Mouse (Mus musculus) stomach, embryonic 16.5 days (tissue): Measurements from ENCODE around the gene Sppl2c. TPM values are rescaled to one million over a fixed set of nuclear protein-coding genes. Genes with fewer than 3 reads are reported as not detected.

ENCODE experiments used
- ATAC-seq: fragments of 200-750 bp; cut with Nextera tagmentation; 2 replicates; pipeline ENCODE4 v1.8.0; 2017; ENCODE audit warnings: moderate number of reproducible peaks, moderate TSS enrichment; ENCODE audit not compliant: insufficient read depth, low FRiP score
- H3K27ac ChIP-seq: fragments of 300-500 bp; sonication (generic); 2 replicates; pipeline ENCODE4 v1.5.1; 2014; ENCODE audit warnings: low read length
- H3K27me3 ChIP-seq: fragments of 300-500 bp; sonication (generic); 2 replicates; pipeline ENCODE4 v1.6.1; 2014; ENCODE audit warnings: low read length, control low read depth, mixed read lengths; ENCODE audit not compliant: control insufficient read depth, insufficient read depth
- H3K36me3 ChIP-seq: fragments of 300-500 bp; sonication (generic); 2 replicates; pipeline ENCODE4 v1.6.1; 2014; ENCODE audit warnings: low read length; ENCODE audit not compliant: control insufficient read depth, insufficient read depth
- H3K4me1 ChIP-seq: fragments of 300-500 bp; sonication (generic); 2 replicates; pipeline ENCODE4 v1.6.1; 2014; ENCODE audit warnings: low read length, control low read depth, mixed read lengths; ENCODE audit not compliant: control insufficient read depth, insufficient read depth
- H3K4me2 ChIP-seq: fragments of 300-500 bp; sonication (generic); 2 replicates; pipeline ENCODE4 v1.6.1; 2014; ENCODE audit warnings: low read depth, low read length, mixed read lengths
- H3K4me3 ChIP-seq: fragments of 300-500 bp; sonication (generic); replicated peaks from 2 replicates; pipeline ENCODE4 v1.5.1; 2014; ENCODE audit warnings: mild to moderate bottlenecking, low read length
- H3K9ac ChIP-seq: fragments of 300-500 bp; sonication (generic); 2 replicates; pipeline ENCODE4 v1.6.1; 2014; ENCODE audit warnings: low read length
- H3K9me3 ChIP-seq: fragments of 300-500 bp; sonication (generic); replicated peaks from 2 replicates; pipeline ENCODE4 v1.6.1; 2016; ENCODE audit warnings: low read length, control low read depth; ENCODE audit not compliant: control insufficient read depth
- WGBS: fragments of 180-500 bp; shearing (Covaris S2); extraction: QIAGEN DNeasy Blood & Tissue Kit; methylation state at CpG from one replicate; pipeline ENCODE4 v1.1.7; 2014; 5-methylcytosine and 5-hydroxymethylcytosine counted together
- polyA plus RNA-seq: library from polyadenylated mRNA; unstranded; fragments of >200 nt; fragmentation: Nextera tagmentation; extraction: Ambion mirVana; gene quantifications from 2 replicates; pipeline ENCODE4 v1.2.1, GENCODE M21; 2015

The Sppl2c gene
- polyA plus RNA-seq, 1 experiment from 2014 or later, result not detected

DNA sequence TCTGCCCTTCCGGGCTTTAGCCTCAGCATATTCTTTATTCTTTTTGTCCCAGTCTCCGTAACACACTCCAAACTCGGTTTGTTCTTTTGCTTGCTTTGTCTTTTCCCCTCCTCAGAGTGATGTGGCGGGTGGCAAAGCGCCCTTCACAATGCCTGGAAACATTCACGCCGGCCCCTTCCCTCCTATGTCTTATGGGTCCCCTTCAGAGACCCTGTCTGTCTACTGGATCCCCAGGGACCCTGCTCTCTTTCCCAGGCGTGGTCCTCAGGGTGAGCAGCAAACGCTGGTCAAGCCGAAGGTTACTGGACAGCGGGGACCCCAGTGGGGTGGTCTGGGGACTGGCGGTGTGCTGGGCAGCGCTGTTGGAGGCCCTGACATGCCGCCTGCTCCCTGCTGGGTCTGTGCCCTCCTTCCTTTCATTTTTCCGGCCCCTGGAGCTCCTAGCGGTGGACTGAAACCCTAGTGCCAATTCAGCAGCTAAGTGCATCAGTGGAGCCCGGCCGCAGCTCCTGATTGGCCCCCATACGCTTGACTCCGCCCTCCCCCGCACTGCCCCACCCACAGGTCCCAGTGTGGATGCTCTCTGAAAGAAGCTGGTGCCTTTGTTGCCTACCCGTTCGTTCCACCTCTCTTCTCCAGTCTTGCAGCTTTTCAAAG lies 28.4 kb upstream of the Sppl2c start:
- Histone ChIP-seq H3K4me2 (peak overlapping the region; percentile 50), H3K9me3 (no peaks in the 10 kb centered on the region), H3K4me1 (no peaks in the 10 kb centered on the region), H3K9ac (0 out of 2 replicates have a peak overlapping the region, but pooled peaks have one; percentile 52), H3K36me3 (no peaks in the 10 kb centered on the region), H3K27me3 (peaks cover 11% of the 10 kb centered on the region), H3K4me3 (peak overlapping the region; percentile 37), H3K27ac (no peak overlapping the region)
- 6% methylated on average over 23 of the region's 23 CpGs for WGBS
- peak; percentile 65 for ATAC-seq

GRCm38 (mm10) chr11:104158260-104158907 lies 27.7 kb upstream of the Sppl2c start:
- WGBS, result 8% methylated on average over 17 of the region's 17 CpGs
- Histone ChIP-seq H3K9me3 (no peaks in the 10 kb centered on the region), H3K4me1 (no peaks in the 10 kb centered on the region), H3K4me2 (peak overlapping the region; percentile 50), H3K9ac (no peak overlapping the region), H3K27me3 (peaks cover 11% of the 10 kb centered on the region), H3K4me3 (peak overlapping the region; percentile 37), H3K36me3 (no peaks in the 10 kb centered on the region), H3K27ac (no peak overlapping the region)
- no peak for ATAC-seq

DNA sequence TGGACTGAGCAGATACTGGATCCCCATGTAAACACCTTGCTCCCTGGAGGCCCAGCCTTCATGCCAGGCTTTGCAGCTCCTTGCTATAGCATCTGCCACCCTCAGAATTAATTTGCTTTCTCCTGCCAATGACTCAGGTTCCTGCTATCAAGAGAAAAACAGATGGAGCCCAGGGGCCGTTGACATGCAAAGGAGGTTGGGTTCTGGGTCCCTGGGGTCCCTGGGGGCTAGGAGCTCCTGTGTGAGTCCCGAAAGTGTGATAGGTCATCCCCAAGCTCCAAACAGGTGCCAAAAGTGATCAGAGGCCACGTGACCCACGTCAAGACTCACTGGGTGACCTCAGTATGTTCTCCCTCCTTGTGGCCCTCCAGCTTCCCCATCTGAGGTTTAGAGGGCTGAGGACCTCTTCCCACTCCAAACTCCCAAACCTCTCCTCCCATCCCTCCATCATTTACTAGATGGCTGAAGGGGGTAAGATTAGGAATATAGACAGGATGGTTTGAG lies 26.3 kb upstream of the Sppl2c start:
- no peaks in the 10 kb centered on the region for H3K36me3 ChIP-seq

DNA sequence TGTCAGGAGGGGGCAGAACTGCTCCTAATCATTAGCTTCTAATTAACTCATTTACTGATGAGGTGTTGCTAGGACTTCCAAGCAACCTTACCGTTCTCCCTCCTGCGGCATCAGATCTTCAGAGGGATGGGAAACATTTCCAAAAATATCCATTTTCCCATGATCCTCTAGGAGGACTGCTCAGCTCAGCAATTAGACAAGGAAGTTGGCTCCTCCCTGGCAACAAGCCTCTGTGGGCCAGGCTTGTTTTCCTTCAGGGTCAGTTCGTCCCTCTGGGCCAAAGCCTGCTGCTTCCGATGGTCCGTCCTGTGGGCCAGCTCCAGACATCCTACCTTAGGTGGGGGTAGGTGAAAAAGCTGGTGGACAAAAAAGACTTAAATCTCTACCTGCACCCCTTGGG lies 25.0 kb upstream of the Sppl2c start:
- Histone ChIP-seq H3K4me2 (no peak overlapping the region), H3K9ac (no peak overlapping the region), H3K4me3 (no peak overlapping the region), H3K27ac (no peak overlapping the region), H3K4me1 (no peaks in the 10 kb centered on the region), H3K9me3 (no peaks in the 10 kb centered on the region), H3K27me3 (peaks cover 11% of the 10 kb centered on the region), H3K36me3 (no peaks in the 10 kb centered on the region)
- no peak for ATAC-seq
- WGBS, result 79% methylated on average over 5 of the region's 5 CpGs

More for the DNA sequence above, 26.3 kb upstream of the Sppl2c start:
- Histone ChIP-seq H3K27me3 (peaks cover 11% of the 10 kb centered on the region), H3K9me3 (no peaks in the 10 kb centered on the region), H3K4me2 (no peak overlapping the region), H3K4me3 (no peak overlapping the region), H3K9ac (no peak overlapping the region), H3K4me1 (no peaks in the 10 kb centered on the region), H3K27ac (no peak overlapping the region)
- no peak for ATAC-seq
- 79% methylated on average over 4 of the region's 4 CpGs for WGBS

- no peak for ATAC-seq
- H3K27ac ChIP-seq, result no peak overlapping the region
- H3K4me2 ChIP-seq, result no peak overlapping the region
- no peak overlapping the region for H3K4me3 ChIP-seq
- no peaks in the 10 kb centered on the region for H3K4me1 ChIP-seq
- no peaks in the 10 kb centered on the region for H3K9me3 ChIP-seq
- no peaks in the 10 kb centered on the region for H3K27me3 ChIP-seq
- no peaks in the 10 kb centered on the region for H3K36me3 ChIP-seq
- WGBS, result 86% methylated on average over 10 of the region's 10 CpGs
- H3K9ac ChIP-seq, result no peak overlapping the region
Observed at GRCm38 (mm10) chr11:104164257-104164656, 21.9 kb upstream of the Sppl2c start.

- H3K36me3 ChIP-seq, result no peaks in the 10 kb centered on the region
- no peak overlapping the region for H3K4me3 ChIP-seq
- no peaks in the 10 kb centered on the region for H3K27me3 ChIP-seq
- H3K9ac ChIP-seq, result no peak overlapping the region
- no peak overlapping the region for H3K4me2 ChIP-seq
- no peaks in the 10 kb centered on the region for H3K9me3 ChIP-seq
- no peak overlapping the region for H3K27ac ChIP-seq
- H3K4me1 ChIP-seq, result no peaks in the 10 kb centered on the region
- ATAC-seq, result no peak
- 38% methylated on average over 12 of the region's 12 CpGs for WGBS
Observed at GRCm38 (mm10) chr11:104171281-104171781, 14.8 kb upstream of the Sppl2c start.

DNA sequence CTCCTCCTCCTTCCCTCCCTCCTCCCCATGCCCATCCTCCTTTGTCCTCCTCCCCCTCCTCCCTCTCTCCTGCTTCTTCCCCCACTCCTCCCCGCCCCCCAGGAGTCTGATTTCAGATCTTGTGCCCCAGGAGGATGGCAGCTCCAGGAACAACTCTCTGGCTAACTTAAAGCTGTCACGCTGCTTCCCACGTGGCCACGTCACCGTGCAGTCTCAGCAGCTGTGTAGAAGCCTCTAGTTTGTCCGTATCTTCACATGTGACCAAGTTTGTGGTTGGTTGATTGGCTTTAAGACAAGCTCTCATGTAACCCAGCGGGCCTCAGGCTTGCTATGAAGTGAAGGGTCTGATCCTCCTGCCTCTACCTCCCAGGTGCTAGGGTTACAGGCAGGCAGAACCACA lies 7.2 kb upstream of the Sppl2c start:
- Histone ChIP-seq H3K9me3 (no peaks in the 10 kb centered on the region), H3K4me1 (no peaks in the 10 kb centered on the region), H3K27me3 (no peaks in the 10 kb centered on the region), H3K27ac (no peak overlapping the region), H3K36me3 (no peaks in the 10 kb centered on the region), H3K9ac (no peak overlapping the region), H3K4me2 (no peak overlapping the region), H3K4me3 (no peak overlapping the region)
- ATAC-seq, result no peak
- WGBS, result 28% methylated on average over 7 of the region's 7 CpGs

DNA sequence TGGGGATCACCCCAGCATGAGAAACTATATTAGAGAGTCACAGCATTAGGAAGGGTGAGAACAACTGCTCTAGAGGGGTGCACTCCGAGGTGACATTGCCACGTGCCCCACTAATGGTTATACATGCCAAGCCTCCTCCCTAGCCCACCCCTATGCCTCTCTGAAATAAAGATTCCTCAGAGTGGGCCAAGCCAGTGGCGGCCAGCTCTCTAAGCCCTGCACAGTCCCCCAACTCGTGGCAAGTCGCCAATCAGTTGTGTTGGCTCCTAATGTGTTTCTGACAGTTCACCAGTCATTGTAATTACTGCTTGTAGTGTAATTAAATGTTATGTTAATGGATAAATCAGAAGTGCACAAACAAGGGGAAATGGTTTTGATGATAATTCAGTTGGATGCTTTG lies 6.3 kb upstream of the Sppl2c start:
- Histone ChIP-seq H3K36me3 (no peaks in the 10 kb centered on the region), H3K9ac (no peak overlapping the region), H3K27me3 (no peaks in the 10 kb centered on the region), H3K4me3 (no peak overlapping the region), H3K4me1 (no peaks in the 10 kb centered on the region), H3K4me2 (no peak overlapping the region), H3K9me3 (no peaks in the 10 kb centered on the region), H3K27ac (no peak overlapping the region)
- 70% methylated on average over 5 of the region's 5 CpGs for WGBS
- no peak for ATAC-seq

DNA sequence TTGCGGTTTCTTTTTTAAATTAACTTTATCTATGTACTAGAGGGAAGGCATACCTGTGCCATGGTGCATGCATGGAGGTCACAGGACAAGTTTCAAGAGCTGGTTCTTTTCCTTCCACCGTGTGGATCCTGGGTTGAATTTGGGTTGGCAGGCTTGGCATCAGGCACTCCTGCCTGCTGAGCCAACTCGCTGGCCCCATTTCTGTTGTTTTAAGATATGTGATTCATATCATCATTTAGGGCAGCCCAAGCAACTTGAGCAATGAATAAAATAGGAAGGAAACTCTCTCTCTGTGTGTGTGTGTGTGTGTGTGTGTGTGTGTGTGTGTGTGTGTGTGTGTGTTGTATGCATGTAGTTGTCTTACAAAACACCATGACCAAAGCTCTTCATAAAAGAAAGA lies 4.0 kb upstream of the Sppl2c start:
- H3K27me3 ChIP-seq, result no peaks in the 10 kb centered on the region
- 80% methylated on average over 3 of the region's 3 CpGs for WGBS
- no peak overlapping the region for H3K9ac ChIP-seq
- no peaks in the 10 kb centered on the region for H3K9me3 ChIP-seq
- H3K27ac ChIP-seq, result no peak overlapping the region
- no peak overlapping the region for H3K4me2 ChIP-seq
- no peaks in the 10 kb centered on the region for H3K4me1 ChIP-seq
- ATAC-seq, result no peak
- no peaks in the 10 kb centered on the region for H3K36me3 ChIP-seq
- H3K4me3 ChIP-seq, result no peak overlapping the region
